Mouse (Mus musculus) kidney, postnatal 25 days (tissue): ENCODE measurements at regions not wholly inside any gene's neighbourhood (a gene's known extent, or its start where the extent isn't known, plus 50 kb on each side); places are given as distances from the start of the nearest gene placed in this dataset.

ENCODE experiments used
- DNase-seq, 2 experiments: peaks; one replicate each; pipeline ENCODE4 v3.0.0; 2021; ENCODE audit warnings: mixed read lengths in 2 of 2

DNA sequence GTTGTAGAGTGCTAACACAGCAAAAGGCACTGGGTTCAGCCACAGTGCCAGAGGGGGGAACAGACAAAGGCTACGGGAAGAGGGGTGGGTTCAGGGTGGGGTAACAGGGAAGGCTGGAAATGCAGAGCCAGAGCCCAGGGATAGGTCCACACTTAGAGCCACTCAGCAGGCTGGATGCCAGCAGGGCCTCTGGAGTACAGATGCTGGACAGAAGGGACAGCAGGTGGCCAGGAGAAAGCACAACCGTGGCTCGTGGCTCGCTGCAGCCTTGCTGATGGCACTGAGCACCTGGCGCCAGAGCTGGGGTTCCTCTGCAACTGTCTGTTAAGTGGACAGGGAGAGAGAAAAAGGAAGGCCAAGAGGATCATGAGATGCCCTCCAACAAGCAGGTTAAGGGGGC is 174.2 kb downstream of the Mroh4 start:
- no peak for DNase-seq

DNA sequence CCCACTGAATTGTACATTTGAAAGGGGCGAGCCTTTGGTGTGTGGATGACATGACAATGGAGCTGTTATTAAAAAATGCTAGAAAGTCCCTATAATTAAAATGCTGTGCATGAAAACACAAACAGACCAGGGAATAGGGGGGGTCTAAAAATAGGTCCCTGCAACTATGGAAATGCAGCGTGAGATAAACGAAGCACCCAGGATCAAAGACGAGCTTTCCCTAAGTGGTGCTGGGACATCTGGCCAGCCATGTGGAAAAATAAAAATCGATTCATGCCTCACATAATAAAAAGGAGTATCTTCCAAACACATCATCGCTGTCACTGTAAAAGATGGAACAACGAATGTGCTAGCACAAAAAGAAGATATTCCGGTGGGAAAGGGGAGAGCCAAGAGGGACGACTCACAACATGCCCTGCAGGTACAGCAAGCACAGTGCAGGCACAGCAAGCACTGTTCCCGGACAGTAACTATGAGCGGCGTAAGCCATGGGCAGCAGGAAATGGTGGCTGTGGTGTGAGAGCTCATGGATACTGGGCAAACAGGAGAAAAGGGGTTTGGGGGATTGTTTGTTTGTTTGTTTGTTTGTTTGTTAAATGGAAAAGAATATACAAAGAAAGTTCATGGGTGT is 176.7 kb downstream of the Mroh4 start:
- no peak for DNase-seq

DNA sequence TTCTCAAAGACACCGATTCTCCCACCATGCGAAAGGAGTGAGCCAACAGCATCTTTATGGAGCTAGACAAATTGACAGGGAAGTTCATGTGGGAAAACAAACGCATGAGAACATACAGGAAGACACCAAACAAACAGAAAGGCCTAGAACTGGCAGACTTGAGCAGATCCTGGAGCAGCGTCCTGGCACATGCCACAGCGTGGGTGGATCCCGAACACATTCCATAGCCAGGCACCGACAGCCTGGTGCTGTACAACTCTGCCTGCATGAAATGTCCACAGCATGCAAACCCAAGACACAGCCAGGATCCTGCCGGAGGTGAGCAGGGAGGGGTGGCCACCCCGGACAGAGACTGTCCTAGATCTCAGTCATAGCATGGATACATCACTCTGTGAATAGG is 177.2 kb downstream of the Mroh4 start:
- no peak for DNase-seq

DNA sequence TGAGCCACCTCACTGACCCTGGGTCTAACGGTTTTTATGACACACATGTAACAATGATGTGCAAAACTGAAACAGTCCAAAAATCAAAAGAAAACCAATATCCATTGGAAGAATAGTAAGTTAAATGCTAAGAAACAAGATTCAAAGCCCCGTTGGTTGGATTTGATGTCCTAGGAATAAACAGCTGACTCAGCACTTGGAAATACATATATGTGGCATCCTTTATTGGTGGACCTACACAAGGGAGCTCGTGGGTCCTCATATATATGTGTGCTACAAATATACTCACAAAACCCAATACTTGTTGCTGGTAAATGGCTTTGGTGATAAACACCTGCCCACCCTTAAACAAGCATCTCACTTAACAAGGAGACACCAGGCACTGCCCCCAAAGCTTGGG is 178.2 kb downstream of the Mroh4 start:
- no peak for DNase-seq

DNA sequence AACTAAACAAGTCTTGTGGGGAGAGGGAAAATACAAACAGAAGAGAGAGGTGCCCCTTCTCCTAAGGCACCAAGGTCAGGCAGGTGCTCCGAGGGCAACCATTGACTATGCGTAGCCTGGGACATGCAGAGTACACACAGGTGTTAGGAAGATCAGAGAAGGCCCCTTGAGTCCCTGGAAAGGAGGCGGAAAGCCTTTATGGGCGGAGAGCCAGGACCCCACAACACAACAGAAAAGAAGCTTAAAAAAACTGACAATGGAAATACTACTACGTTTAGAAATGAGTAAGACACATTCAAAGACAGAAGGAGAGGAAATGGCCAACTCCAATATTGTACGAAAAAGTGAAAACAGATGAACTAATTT is 179.5 kb downstream of the Mroh4 start:
- no peak for DNase-seq

DNA sequence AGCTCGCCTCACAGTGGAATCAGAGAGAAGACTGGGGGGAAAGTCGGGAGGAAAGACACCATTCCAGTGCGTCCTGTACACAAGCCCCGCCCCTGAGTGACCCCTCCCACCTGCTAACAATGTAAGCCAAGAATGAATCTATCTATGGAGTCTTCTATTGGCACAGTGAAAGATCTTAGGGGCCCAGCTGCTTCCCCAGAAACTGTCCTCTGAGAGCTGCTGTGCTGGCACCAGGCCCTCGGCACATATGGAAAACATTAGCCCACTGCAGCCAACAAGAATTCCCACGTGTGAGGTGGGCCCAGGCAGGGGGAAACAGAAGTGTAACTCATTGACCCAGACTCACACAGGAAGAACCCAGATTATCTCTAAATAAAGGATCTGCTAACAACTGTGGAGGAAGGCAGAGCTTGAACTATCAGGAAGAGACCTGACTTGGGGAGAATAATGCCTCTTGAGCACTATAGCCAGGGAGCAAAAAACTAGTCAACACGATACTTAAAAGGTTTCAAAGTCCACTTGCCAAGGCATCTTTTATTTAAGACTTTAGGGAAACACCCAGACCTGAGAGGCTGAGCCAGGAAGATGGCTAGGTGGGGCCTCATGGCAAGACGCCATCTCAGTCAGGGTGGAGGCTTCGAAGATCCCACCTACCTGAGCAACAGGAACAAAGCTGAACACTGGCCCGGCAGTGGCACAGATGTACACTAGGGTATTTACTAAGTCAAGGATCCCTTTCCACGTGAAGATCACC is 180.1 kb downstream of the Mroh4 start:
- no peak for DNase-seq

DNA sequence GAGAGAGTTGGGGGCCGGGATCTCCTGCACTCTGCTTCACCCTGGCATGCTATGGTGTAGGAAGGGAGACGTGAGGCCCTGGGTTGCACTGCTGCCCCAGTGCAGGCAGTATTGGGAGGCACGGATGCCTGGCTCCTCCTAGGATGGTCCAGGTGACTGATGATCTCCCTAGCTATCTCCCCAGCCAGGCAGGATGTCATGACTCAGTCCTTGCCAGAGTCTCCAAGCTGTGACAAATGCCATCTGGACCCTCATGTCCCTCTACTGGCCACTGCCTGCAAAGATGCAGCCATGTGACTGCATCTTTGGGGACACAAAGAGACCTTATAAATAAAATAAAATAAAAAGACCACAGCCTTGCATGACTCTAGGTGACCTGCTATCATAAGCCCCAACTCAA is 181.6 kb downstream of the Mroh4 start:
- no peak for DNase-seq

DNA sequence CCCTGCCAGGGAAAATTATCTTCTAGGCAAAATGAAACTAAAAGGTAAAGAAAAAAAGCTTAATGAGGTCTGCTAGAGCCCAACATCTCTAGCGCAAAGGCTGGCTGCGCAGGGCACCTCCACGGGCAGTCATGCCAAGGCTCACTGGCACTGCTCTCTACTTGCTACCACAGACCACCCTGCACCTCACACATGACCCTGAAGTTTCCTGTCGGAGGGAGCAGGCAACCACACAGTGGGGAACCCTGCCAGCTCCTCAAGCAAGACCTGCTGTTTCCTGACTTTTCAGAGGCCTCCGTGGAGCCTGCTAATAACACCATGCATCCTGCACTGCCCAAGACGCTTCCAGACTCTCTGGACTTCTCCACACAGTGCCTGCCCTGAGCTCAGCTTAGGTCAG is 182.3 kb downstream of the Mroh4 start:
- no peak for DNase-seq

DNA sequence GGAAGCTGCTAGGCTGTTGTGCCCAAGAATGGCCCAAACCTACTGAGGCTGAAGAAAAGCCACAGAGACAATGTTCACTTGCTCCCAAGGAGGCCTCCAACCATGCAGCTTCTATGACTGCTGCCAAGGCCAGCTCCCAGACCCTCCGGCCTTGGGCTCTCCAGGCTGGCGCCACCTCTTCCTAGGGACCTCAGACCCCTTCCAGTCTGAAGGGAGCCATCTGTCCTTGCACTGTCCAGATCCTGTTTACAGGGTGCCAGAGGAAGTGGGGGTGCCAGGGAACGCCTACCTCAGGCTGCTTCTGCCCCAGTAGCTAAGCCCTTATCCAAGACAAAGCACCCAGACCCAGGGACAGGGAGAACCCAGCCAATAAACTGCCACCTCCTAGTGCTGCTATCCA is 183.7 kb downstream of the Mroh4 start:
- no peak for DNase-seq

DNA sequence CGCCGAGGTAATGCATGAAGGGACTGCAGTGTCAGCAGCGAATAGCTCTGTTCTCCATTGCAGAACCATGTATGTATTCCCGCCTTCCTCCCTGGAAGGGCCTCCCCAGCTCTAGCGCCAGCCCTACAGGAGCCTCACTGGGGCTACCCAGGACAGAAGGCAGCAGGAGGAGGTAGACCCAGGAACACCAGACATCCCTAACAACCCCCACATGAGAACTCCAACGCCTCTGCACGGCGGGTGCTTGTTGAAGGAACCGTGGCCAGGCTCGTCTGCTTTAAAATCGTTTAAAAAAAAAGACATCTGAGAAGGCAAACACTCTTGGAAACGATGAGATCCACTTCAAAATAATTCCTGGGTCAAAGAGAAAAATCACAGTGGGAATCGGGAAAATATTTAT is 194.3 kb downstream of the Mroh4 start:
- no peak for DNase-seq

DNA sequence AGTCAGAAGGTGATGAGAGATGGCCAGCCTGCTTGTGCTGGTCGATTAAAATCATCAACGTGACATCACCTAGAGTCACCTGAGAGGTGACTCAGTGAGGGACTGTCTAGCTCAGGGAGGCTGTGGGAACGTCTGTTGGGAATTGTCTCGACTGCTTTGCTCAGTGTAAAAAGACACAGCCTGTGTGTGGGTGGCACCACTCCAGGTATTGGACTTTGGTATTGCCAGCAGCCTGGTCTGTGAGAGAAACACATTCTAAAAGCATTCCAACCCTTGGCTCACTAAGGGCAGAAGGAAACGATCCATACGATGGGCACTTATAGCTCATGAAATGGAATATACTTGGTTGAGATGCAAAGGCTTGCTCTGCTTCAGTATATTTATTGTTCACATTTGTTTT is 209.2 kb downstream of the Mroh4 start:
- no peak for DNase-seq

DNA sequence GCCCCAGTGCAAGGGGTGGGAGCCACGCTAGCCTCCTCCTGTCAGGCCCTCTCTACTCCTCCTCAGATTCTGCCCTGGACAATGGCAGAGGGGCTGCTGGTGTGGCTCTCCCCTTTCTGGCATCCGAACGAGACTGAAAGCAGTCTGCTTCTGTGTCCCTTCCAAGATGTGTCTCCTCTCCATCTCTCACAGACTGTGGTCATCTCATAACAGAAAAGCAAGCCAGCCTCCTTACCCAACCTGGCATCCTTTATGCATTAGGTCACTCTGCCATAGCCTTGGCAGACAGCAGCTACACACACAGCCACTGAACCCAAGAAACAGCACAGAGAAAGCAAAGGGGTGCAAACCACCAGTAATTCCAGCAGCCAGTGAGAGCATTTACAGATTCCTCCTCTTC is 213.2 kb downstream of the Mroh4 start:
- no peak for DNase-seq

DNA sequence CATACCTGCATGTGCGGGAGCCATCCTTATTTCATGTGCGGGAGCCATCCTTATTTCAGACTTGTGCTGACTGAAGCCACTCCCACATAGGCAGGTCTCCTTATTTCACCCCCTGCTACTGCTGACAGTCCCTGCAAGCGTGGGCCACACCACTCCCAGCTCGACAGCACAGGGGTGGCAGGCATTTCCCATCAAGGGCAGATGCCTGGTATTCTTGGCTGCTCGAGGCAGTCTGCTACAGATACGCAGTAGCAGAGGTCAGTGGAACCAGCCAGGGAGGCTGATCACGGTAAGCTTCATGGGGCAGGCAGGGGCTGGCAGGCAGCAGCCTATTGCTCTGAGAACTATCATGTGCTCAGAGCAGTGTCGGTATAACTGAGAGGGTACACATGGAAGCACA is 215.6 kb downstream of the Mroh4 start:
- no peak for DNase-seq

DNA sequence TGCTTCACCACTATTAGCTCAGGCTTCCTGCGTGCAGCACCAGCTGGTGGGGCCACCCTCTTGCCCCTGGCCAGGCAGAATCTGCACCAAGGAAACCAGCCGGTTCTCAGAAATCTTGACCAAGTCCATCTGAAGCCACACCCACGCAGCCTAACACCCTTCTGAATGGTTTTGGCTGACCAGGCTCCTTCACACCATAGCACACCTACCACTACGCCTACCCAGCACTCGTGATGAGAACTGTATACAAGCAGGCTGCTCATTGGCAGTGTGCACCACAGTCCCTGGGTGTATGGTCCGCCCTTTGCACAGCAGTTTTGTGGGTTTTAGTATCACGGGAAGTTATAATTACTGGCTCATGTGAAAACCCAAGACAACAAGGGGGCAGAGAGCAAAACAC is 217.5 kb downstream of the Mroh4 start:
- no peak for DNase-seq

DNA sequence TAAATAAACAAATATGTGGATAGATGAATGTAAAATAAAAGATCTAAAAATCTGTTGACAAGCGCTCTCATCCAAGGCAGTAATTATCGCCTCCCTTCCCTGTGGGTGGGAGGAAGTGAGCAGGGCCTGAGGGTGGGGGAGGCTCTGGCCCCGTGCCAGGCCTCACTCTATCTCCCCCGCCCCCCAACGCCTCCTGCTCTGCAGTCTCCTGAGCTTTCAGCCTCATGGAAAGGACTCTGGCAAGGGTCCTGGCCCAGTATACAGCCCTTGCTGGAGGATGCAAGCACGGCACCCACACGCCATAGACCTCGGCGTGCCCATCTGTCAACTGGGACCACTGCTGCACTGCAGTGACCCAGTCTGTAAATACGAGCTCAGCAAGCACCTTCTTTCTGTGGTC is 222.9 kb downstream of the Mroh4 start:
- DNase-seq: no peak

DNA sequence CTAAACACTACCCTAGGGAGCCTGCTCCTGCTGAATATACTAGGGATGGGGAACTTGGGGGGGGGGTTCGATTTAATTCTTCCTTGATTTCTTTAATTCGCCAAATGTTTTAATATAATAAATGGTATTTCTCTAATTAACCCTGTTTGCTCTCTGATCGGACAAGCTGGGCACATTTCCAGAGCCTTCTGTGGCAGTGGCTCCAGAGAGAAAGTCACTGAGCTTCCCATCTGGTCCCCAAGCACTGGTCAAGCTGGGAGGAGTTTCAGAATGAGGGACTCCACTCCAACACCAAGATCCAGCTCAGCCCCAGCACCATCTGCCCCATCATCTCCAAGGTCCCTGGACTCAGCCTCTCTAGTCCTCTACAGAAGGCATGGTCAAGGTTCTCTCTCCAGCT is 223.9 kb downstream of the Mroh4 start:
- no peak for DNase-seq

DNA sequence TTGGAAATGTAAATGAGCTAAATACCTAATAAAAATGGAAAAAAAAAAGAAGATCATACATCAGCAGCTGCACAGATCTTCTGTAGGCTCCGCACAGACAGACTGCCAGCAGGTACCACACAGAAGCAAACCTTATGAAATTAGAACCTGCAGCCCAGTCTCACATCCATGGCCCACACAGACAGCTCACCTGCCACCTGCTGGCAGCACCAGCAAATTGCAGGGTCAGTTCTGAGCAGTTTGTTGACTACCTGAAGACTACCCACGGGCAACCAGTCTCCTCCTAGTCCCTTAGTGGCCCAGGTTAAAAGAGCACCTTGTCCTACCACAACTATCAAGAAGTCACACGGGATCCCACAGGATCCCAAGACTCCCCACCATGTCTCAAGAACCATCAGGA is 225.1 kb downstream of the Mroh4 start:
- peak in 1 of 2 experiments; percentile 4 for DNase-seq

DNA sequence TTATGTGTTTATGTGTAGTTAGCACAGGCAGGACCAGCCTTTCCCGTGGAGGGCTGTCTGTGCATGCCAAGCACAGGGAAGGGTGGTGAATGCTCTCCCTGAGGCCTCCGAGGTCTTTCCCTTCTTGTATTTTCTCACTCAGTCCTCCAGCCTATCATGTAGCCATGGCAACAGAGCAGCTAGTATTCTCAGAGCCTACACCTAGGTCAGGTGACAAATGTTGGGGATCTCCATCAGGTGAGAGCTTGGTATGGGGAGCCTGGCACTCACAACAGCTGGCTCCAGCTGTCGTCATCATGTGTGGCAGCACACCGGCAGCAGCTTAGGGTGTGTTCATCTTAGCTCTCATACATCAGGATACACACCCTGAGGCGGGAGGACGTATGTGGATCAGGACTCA is 231.3 kb downstream of the Mroh4 start:
- no peak for DNase-seq

DNA sequence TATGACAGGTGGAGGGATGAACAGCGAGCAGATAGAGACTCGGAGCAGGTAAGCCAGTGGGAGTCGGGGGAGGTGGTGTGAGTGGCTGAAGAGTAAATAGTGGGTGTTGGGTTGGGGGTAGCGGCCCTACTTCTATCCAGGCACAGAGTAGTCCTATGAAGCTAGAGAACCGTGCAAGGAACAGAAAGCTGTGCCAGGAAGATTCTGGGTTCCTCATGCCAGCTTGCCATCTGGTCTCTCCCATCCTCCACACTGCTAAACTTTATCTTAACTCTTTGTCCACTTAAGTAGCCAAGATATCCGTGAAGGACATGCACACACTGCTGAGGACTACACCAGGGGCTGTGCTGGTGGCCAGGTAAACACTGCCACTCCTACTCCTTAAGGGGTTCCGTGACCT is 234.9 kb downstream of the Mroh4 start:
- DNase-seq: no peak

DNA sequence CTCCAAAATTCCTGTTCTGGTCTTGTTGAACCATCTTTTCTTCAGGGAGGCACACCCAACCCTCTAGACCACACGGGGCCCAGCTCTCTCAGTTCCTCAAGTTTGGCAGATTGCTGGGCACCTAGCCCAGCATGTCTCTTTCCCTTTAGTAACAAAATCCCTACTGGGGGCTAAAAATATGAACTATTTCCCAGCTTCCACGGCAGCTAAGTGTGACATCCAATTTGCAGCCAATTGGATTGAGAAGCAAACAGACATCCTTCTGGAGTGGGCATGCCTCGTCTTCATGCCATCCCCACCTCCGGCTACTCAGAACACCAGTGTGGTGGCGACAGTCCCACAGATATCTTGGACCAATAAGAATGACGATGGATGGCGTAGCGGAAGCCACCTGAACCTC is 240.1 kb downstream of the Mroh4 start:
- no peak for DNase-seq

DNA sequence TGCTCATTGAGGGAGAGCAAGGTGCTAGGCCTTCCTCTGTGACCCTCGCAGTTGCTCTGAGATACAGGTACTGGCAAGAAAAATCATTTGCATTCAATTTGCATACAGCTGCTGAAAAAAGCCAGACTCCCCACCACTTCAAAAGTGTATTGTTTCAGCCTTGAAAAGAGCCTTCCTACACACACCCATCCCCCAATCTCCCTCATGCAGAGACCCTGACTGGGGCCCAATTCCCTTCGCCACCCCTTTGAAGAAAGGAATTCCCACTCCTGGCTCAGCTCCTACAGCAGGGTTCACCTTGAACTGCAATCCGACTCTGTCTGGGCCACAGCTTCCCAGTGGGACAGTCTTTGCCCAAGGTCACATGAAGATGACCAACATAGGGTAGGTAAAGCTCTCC is 248.6 kb downstream of the Mroh4 start:
- DNase-seq: no peak

DNA sequence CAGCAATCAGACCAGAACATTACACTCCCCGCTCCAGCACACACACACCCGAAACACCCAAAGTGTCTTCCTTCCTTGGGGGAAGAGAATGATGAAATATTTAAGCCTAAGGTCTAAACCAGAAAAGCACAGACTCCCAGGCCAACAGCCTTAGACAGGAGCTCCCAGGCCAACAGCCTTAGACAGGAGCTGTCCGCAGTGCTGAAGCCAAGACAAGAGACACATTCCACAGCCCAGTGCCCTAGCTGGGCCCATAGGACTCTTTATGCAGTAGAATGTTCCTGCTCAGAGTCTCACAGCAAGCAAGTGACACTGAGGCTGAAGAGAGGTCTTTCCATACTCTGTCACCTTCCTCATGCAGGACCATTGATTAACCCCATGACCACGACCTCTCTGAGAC is 253.6 kb downstream of the Mroh4 start:
- DNase-seq: peak in 1 of 2 experiments; percentile 57

DNA sequence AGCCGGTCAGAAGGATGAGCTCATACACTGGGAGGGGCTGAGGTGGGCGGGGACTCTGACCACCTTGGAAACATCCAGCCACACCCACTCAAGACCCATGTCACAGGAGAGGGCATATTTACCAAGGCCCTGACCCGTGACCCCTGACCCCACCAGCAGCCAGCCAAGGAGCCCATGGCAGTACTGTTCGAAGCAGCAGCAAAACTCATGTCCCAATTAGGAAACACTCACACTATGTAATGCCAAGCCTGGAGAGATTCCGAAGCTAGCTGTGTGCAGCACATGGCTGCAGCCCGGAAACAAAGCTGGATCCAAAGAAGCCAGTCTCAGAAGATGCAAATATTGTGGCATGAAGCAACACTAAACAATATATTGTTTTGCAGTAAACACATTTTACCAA is 256.8 kb downstream of the Mroh4 start:
- DNase-seq: no peak

DNA sequence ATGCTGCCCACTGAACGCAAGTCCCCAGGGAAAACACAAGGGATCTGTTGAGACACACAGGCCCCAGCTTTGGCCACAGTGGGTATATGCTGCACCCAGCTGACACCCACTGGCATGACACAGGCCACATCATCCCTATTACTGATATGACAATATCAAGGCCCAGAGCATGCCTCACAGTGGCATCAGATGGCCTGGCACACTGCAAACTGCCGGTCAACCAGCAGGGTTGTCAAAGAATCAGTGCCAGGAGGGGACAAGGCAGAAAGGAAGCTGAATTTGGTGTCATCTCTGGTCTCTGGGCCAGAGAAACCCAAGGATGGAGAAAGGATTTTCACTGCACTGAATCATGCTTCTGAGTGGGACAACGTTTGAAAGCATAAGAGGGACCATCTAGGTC is 266.7 kb downstream of the Mroh4 start:
- DNase-seq: no peak

DNA sequence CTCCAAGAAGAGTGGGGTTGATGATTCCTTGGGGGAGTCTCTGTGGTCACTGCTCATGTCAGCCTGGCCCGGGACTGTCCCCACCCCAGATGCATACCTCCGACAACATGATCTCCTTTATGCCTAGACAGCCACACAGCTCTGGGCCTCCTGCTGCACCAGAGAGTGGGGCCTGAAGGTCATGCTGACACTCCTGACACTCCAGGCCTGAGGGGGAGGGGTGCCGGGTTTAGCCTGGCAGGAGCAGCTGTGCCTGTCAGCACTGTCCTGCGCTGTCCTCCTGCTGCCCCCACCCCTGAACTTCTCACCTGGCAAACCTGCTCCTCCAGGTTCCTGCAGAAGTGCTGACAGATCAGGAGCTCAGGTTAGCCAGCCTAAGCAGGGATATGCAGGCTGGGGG is 288.2 kb downstream of the Mroh4 start:
- no peak for DNase-seq
